Mouse (Mus musculus) natural killer cell, adult 2 months (primary cell): ENCODE results near the gene Gm45799.

Source experiments
- DNase-seq, 2 experiments: peaks; one replicate each; pipeline ENCODE4 v3.0.0; 2022; ENCODE audit warnings: low spot score in 2 of 2

The Gm45799 gene

GRCm38 (mm10) chr7:105641936-105642335 lies 1.6 kb downstream of the Gm45799 start:
- no peak for DNase-seq

- DNase-seq, result peak; percentile 26 to 37
Measured at GRCm38 (mm10) chr7:105650639-105651435, 10.5 kb downstream of the Gm45799 start, which contains the start of gene Dnhd1. TSS of gene Dnhd1 (plus strand) at chr7:105650827.

GRCm38 (mm10) chr7:105685541-105686197 lies 45.3 kb downstream of the Gm45799 start:
- no peak for DNase-seq

DNA sequence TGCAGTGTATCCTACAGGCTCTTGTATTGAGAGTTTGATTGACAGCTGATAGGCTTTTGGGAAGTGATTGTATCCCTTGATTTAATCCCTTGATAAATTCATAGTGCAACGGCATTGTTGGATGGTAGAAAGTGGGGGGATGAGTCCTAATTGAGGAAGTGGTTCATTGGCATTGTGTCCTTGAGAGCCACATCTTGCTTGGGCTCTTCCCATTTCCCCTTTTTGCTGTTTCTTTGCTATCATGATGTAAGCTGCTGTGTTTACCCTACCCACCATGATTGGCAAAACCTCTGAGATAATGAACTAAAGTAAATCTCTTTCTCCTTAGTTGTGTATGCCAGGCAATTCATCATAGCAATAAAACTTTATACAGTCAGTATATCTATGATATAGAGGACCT lies 50.5 kb downstream of the Gm45799 start:
- DNase-seq, result no peak

GRCm38 (mm10) chr7:105703184-105703583 lies 62.8 kb downstream of the Gm45799 start:
- DNase-seq, result no peak

- no peak for DNase-seq
Measured at GRCm38 (mm10) chr7:105703816-105704215, 63.5 kb downstream of the Gm45799 start.

DNA sequence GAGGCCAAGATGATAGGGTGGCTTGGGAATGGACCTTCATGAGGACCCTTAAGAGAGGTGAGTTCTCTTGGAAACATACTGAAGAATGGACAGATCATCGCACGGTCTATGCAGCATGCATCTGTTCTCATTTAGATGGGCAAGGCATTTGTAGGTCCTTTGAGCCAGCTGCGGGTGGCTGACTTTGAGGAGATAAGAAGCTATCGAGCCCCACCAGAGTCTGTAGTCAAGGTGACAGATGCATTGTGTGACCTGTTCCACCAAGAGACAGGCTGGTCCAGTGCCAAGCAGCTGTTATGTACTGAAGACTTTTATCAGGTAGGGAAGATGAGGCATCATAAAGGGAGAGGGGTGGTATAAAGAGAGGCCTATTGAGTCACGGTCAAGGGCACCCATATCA lies 68.4 kb downstream of the Gm45799 start:
- DNase-seq, result no peak

DNA sequence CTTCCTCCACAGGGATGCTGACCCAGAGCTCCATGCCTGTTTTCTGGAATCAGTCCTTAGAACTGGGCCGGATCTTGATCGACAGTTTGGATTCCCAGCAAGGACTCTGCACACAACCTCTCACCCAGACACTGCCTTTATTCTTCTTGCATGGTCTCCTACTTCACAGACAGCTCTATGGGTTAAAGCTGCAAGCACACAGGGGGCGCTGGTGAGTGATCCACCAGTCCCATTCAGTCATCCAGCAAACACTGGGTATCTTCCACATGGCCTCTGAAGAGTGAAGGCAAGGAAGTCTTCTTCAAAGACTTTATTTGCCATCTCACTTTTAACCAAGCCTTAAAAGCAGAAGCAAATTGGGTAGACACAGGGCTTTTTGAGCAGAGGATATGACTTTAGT lies 75.0 kb downstream of the Gm45799 start:
- no peak for DNase-seq

DNA sequence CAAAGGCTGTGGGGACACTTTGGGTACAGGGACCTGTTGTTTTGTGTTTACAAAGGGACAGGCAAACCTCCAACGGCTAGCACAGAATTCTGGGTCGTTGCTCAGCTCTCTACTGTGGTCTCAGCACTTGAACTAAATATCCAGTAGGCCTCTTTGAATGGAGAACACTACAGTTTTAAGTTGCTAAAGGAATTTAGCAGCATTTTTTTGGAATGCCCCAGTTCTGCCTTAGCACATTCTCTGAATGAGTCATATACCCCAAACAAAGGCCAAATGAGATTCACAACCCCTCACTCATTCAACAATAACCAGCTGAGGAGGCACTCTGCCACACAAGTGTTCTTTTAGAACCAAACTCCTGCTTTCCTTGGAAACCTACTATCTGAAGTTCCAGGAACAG lies 81.6 kb downstream of the Gm45799 start:
- no peak for DNase-seq

DNA sequence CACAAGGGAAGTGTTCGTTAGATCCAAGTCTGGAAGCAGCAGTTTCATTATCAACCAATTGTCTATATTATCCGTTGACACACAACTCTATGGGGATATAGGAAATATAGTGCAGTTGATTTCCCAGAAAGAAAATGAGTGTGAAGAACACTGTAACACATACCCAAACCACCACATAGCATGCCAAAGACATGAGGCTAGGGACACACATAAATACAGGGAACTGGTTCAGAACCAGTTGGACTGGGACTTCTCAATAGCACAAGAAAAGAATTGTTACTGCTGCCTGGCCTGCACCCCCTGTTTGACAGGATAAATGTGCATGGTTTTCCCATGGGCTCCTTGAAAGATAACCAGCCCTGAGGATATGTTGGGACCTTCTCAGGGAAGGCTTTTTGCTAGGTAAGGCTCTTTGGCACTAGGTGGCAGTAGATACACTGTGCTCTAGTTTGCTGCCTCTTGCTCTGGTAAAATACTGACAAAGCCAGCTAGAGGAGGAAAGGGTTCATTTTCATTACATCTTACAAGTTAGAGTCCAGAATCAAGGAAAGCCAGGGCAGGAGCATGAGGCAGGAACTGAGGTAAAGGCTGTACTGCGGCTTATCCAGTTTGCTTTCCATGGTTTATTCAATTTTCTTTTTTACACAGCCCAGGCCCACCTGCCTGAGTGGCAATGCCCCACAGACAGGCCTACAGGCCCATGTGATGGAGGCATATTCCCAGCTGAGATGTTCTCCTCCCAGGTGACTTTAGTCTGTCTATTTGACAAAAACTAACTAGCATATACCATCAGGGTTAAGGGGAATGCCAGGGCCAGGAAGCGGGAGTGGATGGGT lies 86.0 kb downstream of the Gm45799 start:
- DNase-seq, result peak; percentile 32 to 41

DNA sequence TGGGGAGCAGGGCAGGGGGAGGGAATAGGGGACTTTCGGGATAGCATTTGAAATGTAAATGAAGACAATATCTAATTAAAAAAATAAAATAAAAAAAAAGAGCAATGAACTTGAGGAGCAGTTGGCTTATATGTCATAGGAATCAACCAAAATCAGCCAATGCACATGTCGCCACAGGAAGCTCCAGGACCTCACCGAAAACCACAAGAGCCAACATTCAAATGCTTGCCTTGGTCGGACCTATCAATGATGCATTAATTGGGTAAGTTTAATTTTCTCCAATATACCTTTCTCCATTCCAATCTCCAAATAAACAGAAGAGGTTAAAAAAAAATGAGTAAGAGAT lies 86.6 kb downstream of the Gm45799 start:
- no peak for DNase-seq

DNA sequence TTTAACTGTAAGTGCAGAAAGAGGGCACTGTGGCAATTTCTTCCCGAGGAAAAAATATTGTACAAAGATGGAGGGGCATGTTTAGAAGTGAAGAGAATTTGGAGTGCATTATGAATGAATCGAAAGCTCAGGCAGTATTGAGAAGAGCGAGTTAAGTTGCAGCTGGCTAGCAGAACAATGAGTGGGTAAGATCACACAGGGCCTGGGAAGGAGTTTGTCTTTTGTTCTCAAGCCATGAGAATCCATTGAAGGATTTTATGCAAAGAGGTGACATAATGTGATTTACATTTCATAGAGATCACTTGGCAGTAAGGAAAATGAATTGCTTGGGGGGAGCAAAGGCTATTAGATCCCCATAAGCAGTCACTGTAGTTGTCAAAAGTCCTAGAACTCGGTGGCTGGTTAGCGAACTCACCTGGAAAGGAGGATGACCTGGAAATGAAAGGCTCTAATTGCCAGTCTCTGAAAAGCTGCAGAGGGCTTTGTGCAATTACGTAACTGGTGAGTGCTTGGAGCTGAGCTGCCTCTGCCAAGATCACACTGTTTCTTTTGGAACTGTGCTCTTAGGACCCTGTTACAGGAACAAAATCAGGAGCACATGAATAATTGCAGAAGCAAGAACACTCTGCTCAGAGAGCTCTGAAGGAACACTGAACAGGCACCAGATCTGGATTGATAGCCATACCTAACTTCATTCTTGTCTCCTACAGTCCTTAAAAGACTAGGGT lies 88.5 kb downstream of the Gm45799 start:
- no peak for DNase-seq

- DNase-seq, result no peak
Measured at GRCm38 (mm10) chr7:105733836-105734235, 93.5 kb downstream of the Gm45799 start.
